Mouse (Mus musculus): Measurements from ENCODE around the gene Mrpl20.

DNA sequence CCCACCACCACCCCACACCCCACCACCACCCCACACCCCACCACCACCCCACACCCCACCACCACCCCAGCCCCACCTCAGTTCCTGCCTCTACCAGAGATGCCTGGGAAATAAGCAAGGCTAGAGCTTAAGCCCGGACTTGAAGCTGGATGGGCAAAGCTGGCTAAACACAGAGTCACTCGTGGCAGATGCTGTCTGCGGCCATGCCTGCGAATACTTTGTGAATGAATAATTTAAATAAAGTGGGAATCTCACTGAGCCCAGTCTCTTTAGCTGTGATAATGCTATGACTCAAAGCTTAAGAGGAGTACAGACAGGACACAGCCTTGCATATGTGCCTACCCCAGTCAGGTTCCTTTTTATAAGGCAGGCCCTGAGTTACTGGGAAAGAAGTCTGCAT, 23.2 kb upstream of the Mrpl20 start:
- TF ChIP-seq ZC3H11A (IDR thresholded peaks at IDR 0.05; ENCODE audit: low read depth, low read length) (no peak), CTCF (IDR thresholded peaks at IDR 0.05 in 2 of 3, conservative IDR thresholded peaks at IDR 0.05 in 1 of 3; ENCODE audit: control insufficient read depth in 1 of 3, insufficient read depth in 1 of 3, low read depth in 2 of 3, low read length in 3 of 3, poor library complexity in 1 of 3, severe bottlenecking in 1 of 3) (no peak), POLR2AphosphoS5 (IDR thresholded peaks at IDR 0.05; ENCODE audit: borderline replicate concordance, low read depth, low read length) (no peak), BHLHE40 (IDR thresholded peaks at IDR 0.05; ENCODE audit: borderline replicate concordance, low read depth, low read length) (no peak), MYC (IDR thresholded peaks at IDR 0.05; ENCODE audit: low read depth, low read length) (no peak), CHD1 (IDR thresholded peaks at IDR 0.05; ENCODE audit: low read depth, low read length) (no peak), POLR2A (IDR thresholded peaks at IDR 0.05; ENCODE audit: control insufficient read depth in 1 of 2, insufficient read depth in 1 of 2, low read depth in 1 of 2, low read length in 2 of 2, poor library complexity in 1 of 2) (no peak), ETS1 (IDR thresholded peaks at IDR 0.05; ENCODE audit: low read depth, low read length) (no peak), POLR2AphosphoS2 (IDR thresholded peaks at IDR 0.05; ENCODE audit: low read length) (no peak), CHD2 (IDR thresholded peaks at IDR 0.05; ENCODE audit: low read length) (no peak), EP300 (IDR thresholded peaks at IDR 0.05; ENCODE audit: low read depth in 1 of 2, low read length in 2 of 2) (no peak), RAD21 (IDR thresholded peaks at IDR 0.05; ENCODE audit: low read depth, low read length) (no peak), TAL1 (IDR thresholded peaks at IDR 0.05; ENCODE audit: low read length) (no peak), MEF2A (IDR thresholded peaks at IDR 0.05; ENCODE audit: extremely low read depth, insufficient replicate concordance, low read depth, low read length, poor library complexity, severe bottlenecking) (no peak)

Data from MEL (cell line).